Mouse (Mus musculus): ENCODE measurements around the gene Plek2.

DNA sequence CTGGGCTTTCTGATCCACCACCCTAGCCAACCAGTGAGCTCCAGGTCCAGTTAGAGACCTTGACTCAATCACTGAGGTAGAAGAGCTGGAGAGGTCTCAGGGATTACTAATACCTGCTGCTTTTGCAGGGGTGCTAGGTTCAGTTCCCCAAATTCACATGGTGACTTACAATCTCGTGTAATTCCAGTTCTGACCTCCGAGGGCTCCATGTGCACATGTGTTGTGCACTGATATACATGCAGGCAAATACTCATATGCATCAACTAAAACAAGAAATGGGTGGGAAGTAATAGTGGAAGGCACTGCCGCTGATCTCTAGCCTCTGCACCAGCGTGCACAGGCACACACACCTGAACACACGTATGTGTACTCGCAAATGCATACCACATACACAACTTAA, 40.4 kb upstream of the Plek2 start:
- TF ChIP-seq CTCF (IDR thresholded peaks at IDR 0.05; ENCODE audit: low read depth, low read length) (no peak), POLR2A (IDR thresholded peaks at IDR 0.05; ENCODE audit: extremely low read depth, insufficient read depth, low read length) (no peak)

Measured in liver, adult 2 months (tissue).